Mouse (Mus musculus): ENCODE data around the gene Exoc2. TPM values are rescaled to one million over a fixed set of nuclear protein-coding genes. Genes with fewer than 3 reads are reported as not detected.

Gene Exoc2
- polyA plus RNA-seq, 1 experiment from 2014 or later, result 31.8 TPM

DNA sequence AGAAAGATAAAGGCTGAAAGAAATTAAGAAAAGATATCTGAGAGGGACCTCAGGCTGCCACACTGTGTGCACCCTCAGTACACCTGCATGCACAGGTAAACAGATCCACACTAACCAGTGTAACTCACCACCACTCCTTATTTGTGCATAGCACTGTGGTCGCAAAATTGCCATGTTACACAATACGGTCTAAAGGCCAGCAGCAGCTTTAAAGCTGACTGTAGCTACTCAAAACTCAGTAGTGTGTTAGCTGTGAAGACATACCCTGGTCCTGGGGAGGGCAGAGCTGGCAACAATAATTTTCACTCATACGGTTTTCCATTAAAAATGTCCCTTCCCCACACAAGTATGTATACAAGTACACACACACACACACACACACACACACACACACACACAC lies 133.2 kb downstream of the Exoc2 start:
- WGBS, result 86% methylated on average over 3 of the region's 3 CpGs
- no peak for ATAC-seq (replicated peaks; ENCODE audit: low FRiP score, low TSS enrichment, low read depth)
- H3K4me1 ChIP-seq (replicated peaks; ENCODE audit: control insufficient read depth, insufficient read depth, low read length), result no peaks in the 10 kb centered on the region

DNA sequence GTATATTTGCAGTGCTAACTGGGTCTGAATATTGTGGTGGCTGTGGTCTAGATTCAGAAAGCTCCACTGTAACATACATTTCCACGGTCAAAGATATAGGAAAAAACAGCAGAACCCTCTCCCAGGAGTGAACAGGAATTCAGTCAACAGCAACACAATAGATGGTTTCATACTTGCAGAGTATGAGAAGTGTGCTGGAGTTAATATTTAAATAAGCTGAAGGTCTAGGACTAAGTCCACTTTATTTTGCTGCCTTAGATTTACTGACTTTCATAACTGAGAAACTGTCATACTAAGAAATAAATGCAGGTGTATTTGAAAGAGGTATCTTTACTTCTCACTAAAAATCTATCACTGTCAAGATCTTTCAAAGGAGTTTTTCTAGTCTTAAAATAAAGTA lies 137.6 kb downstream of the Exoc2 start:
- no peaks in the 10 kb centered on the region for H3K9me3 ChIP-seq (ENCODE audit: control insufficient read depth, low read length)
- ATAC-seq (replicated peaks; ENCODE audit: low FRiP score, low TSS enrichment, low read depth) (no peak), DNase-seq (ENCODE audit: low spot score) (no peak)
- H3K4me2 ChIP-seq (ENCODE audit: low read length), result no peak overlapping the region
- H3K27ac ChIP-seq (ENCODE audit: low read depth), result no peak overlapping the region
- no peak overlapping the region for H3K9ac ChIP-seq (ENCODE audit: low read length)
- no peaks in the 10 kb centered on the region for H3K27me3 ChIP-seq (replicated peaks; ENCODE audit: control insufficient read depth, insufficient read depth, low read length)
- no peaks in the 10 kb centered on the region for H3K36me3 ChIP-seq (ENCODE audit: control insufficient read depth, insufficient read depth, low read length)
- WGBS, result 67% methylated on average over 1 of the region's 1 CpGs
- H3K4me3 ChIP-seq (ENCODE audit: low read depth, low read length), result no peak overlapping the region
- H3K4me1 ChIP-seq (replicated peaks; ENCODE audit: control insufficient read depth, insufficient read depth, low read length), result no peaks in the 10 kb centered on the region

More for the DNA sequence above, 133.2 kb downstream of the Exoc2 start:
- Histone ChIP-seq H3K27ac (ENCODE audit: low read depth) (no peak overlapping the region), H3K4me3 (ENCODE audit: low read depth, low read length) (no peak overlapping the region), H3K4me2 (ENCODE audit: low read length) (no peak overlapping the region), H3K36me3 (ENCODE audit: control insufficient read depth, insufficient read depth, low read length) (peaks cover 12% of the 10 kb centered on the region; the same call in 1 of the 2 replicates), H3K9ac (ENCODE audit: low read length) (no peak overlapping the region), H3K27me3 (replicated peaks; ENCODE audit: control insufficient read depth, insufficient read depth, low read length) (no peaks in the 10 kb centered on the region), H3K9me3 (ENCODE audit: control insufficient read depth, low read length) (no peaks in the 10 kb centered on the region)
- DNase-seq (ENCODE audit: low spot score), result no peak

DNA sequence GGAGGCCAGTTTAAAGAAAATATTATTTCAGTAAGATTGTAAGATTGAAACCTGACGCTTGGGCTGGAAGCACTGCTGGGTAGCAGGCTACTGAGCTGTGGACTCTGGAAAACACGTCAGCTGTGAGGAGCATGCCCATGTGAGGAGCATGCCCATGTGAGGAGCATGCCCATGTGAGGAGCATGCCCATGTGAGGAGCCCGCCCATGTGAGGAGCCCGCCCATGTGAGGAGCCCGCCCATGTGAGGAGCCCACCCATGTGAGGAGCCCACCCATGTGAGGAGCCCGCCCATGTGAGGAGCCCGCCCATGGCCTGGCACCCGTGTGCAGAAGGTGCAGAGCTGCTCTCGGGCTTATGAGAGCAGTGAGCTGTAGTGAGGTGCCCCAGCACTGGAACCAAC lies 139.0 kb downstream of the Exoc2 start:
- no peak overlapping the region for H3K4me3 ChIP-seq (ENCODE audit: low read depth, low read length)
- no peaks in the 10 kb centered on the region for H3K9me3 ChIP-seq (ENCODE audit: control insufficient read depth, low read length)
- WGBS, result 81% methylated on average over 9 of the region's 9 CpGs
- no peaks in the 10 kb centered on the region for H3K4me1 ChIP-seq (replicated peaks; ENCODE audit: control insufficient read depth, insufficient read depth, low read length)
- H3K27me3 ChIP-seq (replicated peaks; ENCODE audit: control insufficient read depth, insufficient read depth, low read length), result no peaks in the 10 kb centered on the region
- no peak overlapping the region for H3K27ac ChIP-seq (ENCODE audit: low read depth)
- ATAC-seq (replicated peaks; ENCODE audit: low FRiP score, low TSS enrichment, low read depth) (no peak), DNase-seq (ENCODE audit: low spot score) (no peak)
- no peak overlapping the region for H3K9ac ChIP-seq (ENCODE audit: low read length)
- H3K4me2 ChIP-seq (ENCODE audit: low read length), result no peak overlapping the region
- H3K36me3 ChIP-seq (ENCODE audit: control insufficient read depth, insufficient read depth, low read length), result no peaks in the 10 kb centered on the region

DNA sequence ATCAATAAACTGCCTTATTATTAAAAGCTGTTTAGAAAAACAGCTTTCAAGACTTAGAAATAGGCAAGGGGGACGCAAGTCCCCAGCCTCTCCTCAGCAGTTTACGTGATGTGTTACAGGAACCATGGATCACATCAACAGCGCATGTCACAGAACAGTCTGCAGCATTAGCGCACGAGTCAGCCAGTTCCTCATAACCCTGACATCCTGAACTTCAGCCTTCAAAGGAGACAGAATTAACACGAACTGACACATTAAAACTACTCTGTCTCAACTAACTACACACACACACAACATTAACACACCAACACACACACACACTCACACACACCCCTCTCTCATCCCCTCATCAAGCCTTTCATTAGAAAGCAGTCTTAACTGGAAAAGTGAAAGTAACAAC lies 139.5 kb downstream of the Exoc2 start:
- Histone ChIP-seq H3K27ac (ENCODE audit: low read depth) (no peak overlapping the region), H3K36me3 (ENCODE audit: control insufficient read depth, insufficient read depth, low read length) (no peaks in the 10 kb centered on the region), H3K9me3 (ENCODE audit: control insufficient read depth, low read length) (no peaks in the 10 kb centered on the region), H3K27me3 (replicated peaks; ENCODE audit: control insufficient read depth, insufficient read depth, low read length) (no peaks in the 10 kb centered on the region), H3K4me1 (replicated peaks; ENCODE audit: control insufficient read depth, insufficient read depth, low read length) (no peaks in the 10 kb centered on the region), H3K4me3 (ENCODE audit: low read depth, low read length) (no peak overlapping the region), H3K4me2 (ENCODE audit: low read length) (no peak overlapping the region), H3K9ac (ENCODE audit: low read length) (no peak overlapping the region)
- DNase-seq (ENCODE audit: low spot score) (no peak), ATAC-seq (replicated peaks; ENCODE audit: low FRiP score, low TSS enrichment, low read depth) (no peak)
- 69% methylated on average over 6 of the region's 6 CpGs for WGBS

DNA sequence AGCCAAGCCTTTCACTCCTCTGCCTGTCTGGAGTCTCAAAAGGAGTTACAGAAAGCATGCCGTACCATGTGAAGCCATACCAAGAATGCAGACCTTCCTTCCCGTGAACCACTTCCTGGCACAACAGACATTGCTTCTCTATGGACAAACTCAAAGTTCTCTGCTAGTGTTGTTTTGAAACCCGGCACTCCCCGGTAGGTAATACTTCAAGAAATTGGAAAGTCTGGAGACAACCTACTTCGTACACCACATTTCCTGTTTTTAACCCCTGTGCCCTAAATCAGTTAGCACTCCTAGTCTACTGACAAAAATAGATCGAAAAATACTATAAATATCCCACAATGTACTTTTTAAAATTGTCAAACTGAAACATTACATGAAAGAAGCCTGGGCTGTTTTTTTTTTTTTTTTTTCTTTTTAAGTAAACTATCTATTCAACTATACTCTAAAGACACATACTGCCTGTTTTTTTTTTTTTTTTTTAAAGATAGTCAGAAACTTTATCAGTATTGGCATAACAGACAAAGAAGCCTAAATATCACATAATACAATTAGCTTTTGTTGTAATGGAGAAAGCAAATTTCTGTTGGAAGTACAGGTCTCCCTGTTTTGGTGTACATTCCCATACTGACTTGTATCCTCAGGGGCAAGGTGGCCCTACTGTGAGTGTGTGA lies 140.3 kb downstream of the Exoc2 start:
- Histone ChIP-seq H3K27ac (ENCODE audit: low read depth) (no peak overlapping the region), H3K9me3 (ENCODE audit: control insufficient read depth, low read length) (no peaks in the 10 kb centered on the region), H3K36me3 (ENCODE audit: control insufficient read depth, insufficient read depth, low read length) (no peaks in the 10 kb centered on the region), H3K4me1 (replicated peaks; ENCODE audit: control insufficient read depth, insufficient read depth, low read length) (no peaks in the 10 kb centered on the region), H3K9ac (ENCODE audit: low read length) (no peak overlapping the region), H3K4me2 (ENCODE audit: low read length) (no peak overlapping the region), H3K27me3 (replicated peaks; ENCODE audit: control insufficient read depth, insufficient read depth, low read length) (no peaks in the 10 kb centered on the region), H3K4me3 (ENCODE audit: low read depth, low read length) (no peak overlapping the region)
- no peak for DNase-seq (ENCODE audit: low spot score)
- WGBS, result 65% methylated on average over 6 of the region's 6 CpGs
- ATAC-seq (replicated peaks; ENCODE audit: low FRiP score, low TSS enrichment, low read depth), result no peak

DNA sequence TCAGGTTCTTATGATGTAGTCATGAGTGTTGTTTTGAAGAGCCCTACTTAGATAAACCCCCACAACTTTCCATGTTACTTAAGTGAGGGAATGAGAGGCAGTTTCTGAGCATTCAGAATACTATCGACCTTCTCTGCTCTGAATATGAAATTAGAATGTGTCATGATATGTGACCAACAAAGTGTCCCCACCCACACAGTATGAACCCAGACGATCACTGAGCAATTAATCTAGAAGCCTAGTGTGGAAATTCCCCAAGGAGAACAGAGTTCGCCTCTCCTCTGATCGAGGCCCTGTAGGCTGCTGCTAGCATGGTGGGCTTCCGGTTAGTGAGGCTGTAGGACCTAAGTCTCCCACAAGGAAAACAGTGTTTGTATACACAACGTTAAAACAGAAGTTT lies 142.5 kb downstream of the Exoc2 start:
- ATAC-seq (replicated peaks; ENCODE audit: low FRiP score, low TSS enrichment, low read depth), result no peak
- Histone ChIP-seq H3K27ac (ENCODE audit: low read depth) (no peak overlapping the region), H3K9ac (ENCODE audit: low read length) (no peak overlapping the region), H3K36me3 (ENCODE audit: control insufficient read depth, insufficient read depth, low read length) (no peaks in the 10 kb centered on the region), H3K4me2 (ENCODE audit: low read length) (no peak overlapping the region), H3K4me1 (replicated peaks; ENCODE audit: control insufficient read depth, insufficient read depth, low read length) (no peaks in the 10 kb centered on the region), H3K27me3 (replicated peaks; ENCODE audit: control insufficient read depth, insufficient read depth, low read length) (no peaks in the 10 kb centered on the region), H3K4me3 (ENCODE audit: low read depth, low read length) (no peak overlapping the region), H3K9me3 (ENCODE audit: control insufficient read depth, low read length) (no peaks in the 10 kb centered on the region)
- DNase-seq (ENCODE audit: low spot score), result no peak
- 80% methylated on average over 6 of the region's 6 CpGs for WGBS

DNA sequence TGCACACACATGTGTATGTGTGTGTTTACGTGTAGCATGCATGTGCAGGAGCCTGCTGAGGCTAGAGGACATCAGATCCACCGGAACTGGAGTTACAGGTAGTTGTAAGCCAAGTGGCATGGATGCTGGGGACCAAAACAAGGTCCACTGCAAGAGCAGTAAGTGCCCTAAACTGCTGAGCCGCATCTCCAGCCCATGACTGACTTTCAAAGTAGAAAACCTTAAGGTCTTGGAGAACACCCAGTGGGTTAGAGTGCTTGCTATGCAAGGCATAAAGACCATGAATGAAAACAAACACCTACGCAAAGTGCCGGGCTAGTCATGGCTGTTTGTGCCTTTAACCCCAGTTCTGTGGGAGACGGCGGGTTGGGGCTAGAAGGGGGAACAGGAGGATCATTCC lies 147.4 kb downstream of the Exoc2 start:
- DNase-seq (ENCODE audit: low spot score) (no peak), ATAC-seq (replicated peaks; ENCODE audit: low FRiP score, low TSS enrichment, low read depth) (no peak)
- no peak overlapping the region for H3K4me3 ChIP-seq (ENCODE audit: low read depth, low read length)
- WGBS, result 93% methylated on average over 7 of the region's 7 CpGs
- H3K9ac ChIP-seq (ENCODE audit: low read length), result no peak overlapping the region
- H3K4me1 ChIP-seq (replicated peaks; ENCODE audit: control insufficient read depth, insufficient read depth, low read length), result no peaks in the 10 kb centered on the region
- H3K9me3 ChIP-seq (ENCODE audit: control insufficient read depth, low read length), result no peaks in the 10 kb centered on the region
- H3K27me3 ChIP-seq (replicated peaks; ENCODE audit: control insufficient read depth, insufficient read depth, low read length), result no peaks in the 10 kb centered on the region
- H3K4me2 ChIP-seq (ENCODE audit: low read length), result no peak overlapping the region
- H3K36me3 ChIP-seq (ENCODE audit: control insufficient read depth, insufficient read depth, low read length), result peaks cover 11% of the 10 kb centered on the region
- H3K27ac ChIP-seq (ENCODE audit: low read depth), result no peak overlapping the region

DNA sequence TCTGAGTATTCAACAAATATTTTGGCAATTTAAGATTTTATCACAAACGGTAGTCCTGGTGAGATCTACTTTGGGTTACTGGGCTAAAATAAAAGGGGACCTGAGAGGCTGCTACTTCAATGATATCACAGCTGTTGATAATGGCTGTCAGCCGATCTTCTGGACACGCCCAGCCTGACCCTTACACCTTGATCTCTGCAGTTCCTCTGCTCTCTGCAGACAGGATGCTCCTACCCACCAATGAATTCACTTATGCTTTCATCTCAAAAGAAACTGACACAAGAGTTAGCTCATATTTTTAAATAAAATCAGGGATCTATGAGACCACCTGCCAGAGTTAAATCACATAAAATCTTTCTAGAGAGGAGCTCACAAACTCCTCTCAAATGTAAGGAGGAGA lies 149.0 kb downstream of the Exoc2 start:
- Histone ChIP-seq H3K27ac (ENCODE audit: low read depth) (no peak overlapping the region), H3K4me1 (replicated peaks; ENCODE audit: control insufficient read depth, insufficient read depth, low read length) (no peaks in the 10 kb centered on the region), H3K9ac (ENCODE audit: low read length) (no peak overlapping the region), H3K9me3 (ENCODE audit: control insufficient read depth, low read length) (no peaks in the 10 kb centered on the region), H3K27me3 (replicated peaks; ENCODE audit: control insufficient read depth, insufficient read depth, low read length) (no peaks in the 10 kb centered on the region), H3K4me3 (ENCODE audit: low read depth, low read length) (no peak overlapping the region), H3K36me3 (ENCODE audit: control insufficient read depth, insufficient read depth, low read length) (peaks cover 16% of the 10 kb centered on the region), H3K4me2 (ENCODE audit: low read length) (no peak overlapping the region)
- 67% methylated on average over 3 of the region's 3 CpGs for WGBS
- no peak for ATAC-seq (replicated peaks; ENCODE audit: low FRiP score, low TSS enrichment, low read depth)
- no peak for DNase-seq (ENCODE audit: low spot score)

GRCm38 (mm10) chr13:30820555-30820954 lies 153.3 kb downstream of the Exoc2 start:
- Histone ChIP-seq H3K4me1 (replicated peaks; ENCODE audit: control insufficient read depth, insufficient read depth, low read length) (no peaks in the 10 kb centered on the region), H3K4me3 (ENCODE audit: low read depth, low read length) (no peak overlapping the region), H3K4me2 (ENCODE audit: low read length) (no peak overlapping the region), H3K27ac (ENCODE audit: low read depth) (no peak overlapping the region), H3K9me3 (ENCODE audit: control insufficient read depth, low read length) (no peaks in the 10 kb centered on the region), H3K27me3 (replicated peaks; ENCODE audit: control insufficient read depth, insufficient read depth, low read length) (no peaks in the 10 kb centered on the region), H3K9ac (ENCODE audit: low read length) (no peak overlapping the region), H3K36me3 (ENCODE audit: control insufficient read depth, insufficient read depth, low read length) (peaks cover 35% of the 10 kb centered on the region)
- WGBS, result 84% methylated on average over 7 of the region's 7 CpGs
- DNase-seq (ENCODE audit: low spot score) (no peak), ATAC-seq (replicated peaks; ENCODE audit: low FRiP score, low TSS enrichment, low read depth) (no peak)
